Mouse (Mus musculus) adrenal gland, postnatal 36 days (tissue): ENCODE results near the gene Ap3b2. TPM values are rescaled to one million over a fixed set of nuclear protein-coding genes. Genes with fewer than 3 reads are reported as not detected.
A peak's percentile ranks its signal among the peaks of the same experiment; 100 is the strongest.
"Not testable (repeated sequence)": the region's sequence is repeated elsewhere in the genome, so short reads cannot be mapped to it uniquely, and the experiment has no call there.

ENCODE experiments used
- DNase-seq, 2 experiments: peaks; one replicate each; pipeline ENCODE4 v3.0.0; 2021; ENCODE audit warnings: mixed read lengths in 1 of 2
- long read RNA-seq, 2 experiments: library from polyadenylated mRNA; stranded (forward); transcript quantifications; one replicate each; pipeline ENCODE4 v2.0.0; 2021; ENCODE audit warnings: borderline sequencing depth in 2 of 2
- total RNA-seq, 2 experiments: library from RNA; stranded (reverse); gene quantifications; 2 replicates each; pipeline ENCODE4 v1.2.3; 2021

Ap3b2 gene
- 10 to 100 TPM in 1 of 2 experiments, 1 to 10 TPM in 1; 7.2 to 11.0 TPM for total RNA-seq
- long read RNA-seq, experiment 1, transcript Ap3b2-201 (26 exons, 3,804 nt), result major isoform, 5 of 9 reads
- long read RNA-seq, experiment 1, partial matches to known transcripts, result 3 of 9 reads
- long read RNA-seq, experiment 1, other reads (novel, unspliced or antisense), result 1 of 9 reads
- long read RNA-seq, experiment 2, partial matches to known transcripts, result 0 of 3 reads
- long read RNA-seq, experiment 2, other reads (novel, unspliced or antisense), result 0 of 3 reads

DNA sequence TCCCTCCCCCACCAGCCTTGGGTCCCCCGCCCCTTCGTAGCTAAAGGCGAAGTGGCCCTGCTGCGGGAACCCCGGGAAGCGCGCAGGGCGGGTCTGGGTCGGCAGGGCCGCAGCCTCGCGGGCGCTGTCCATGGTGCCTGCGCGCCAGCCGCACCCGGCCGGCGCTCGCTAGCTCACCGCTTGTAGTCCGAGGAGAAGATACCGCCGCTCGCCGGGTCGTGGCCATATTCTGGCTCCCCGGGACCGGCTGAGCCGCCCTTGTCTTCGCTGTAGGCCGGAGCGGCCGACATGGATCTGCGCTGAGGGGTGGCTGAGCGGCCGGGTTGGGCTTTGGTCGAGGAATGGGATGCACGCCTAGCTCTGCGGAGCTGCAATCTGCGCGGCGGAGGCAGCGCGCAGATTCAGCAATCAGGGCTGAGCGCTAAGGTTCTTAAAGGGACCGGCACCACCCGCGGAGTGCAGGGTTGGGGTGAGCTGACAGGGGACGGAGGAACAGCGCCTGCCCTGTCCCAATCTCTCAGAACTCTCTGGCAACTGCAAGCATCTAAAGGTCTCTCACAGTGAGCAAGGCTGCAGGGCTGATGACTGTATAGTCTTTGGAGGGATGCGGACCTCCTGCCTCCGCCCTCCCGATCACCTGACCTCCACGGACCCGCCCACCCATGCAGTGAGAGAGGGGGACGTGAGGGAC, at the start of gene Ap3b2:
Gene Ap3b2 (minus strand): TSS at position 595 of the 691 bp plus-strand sequence.
- DNase-seq, result peak; percentile 80 to 86

DNA sequence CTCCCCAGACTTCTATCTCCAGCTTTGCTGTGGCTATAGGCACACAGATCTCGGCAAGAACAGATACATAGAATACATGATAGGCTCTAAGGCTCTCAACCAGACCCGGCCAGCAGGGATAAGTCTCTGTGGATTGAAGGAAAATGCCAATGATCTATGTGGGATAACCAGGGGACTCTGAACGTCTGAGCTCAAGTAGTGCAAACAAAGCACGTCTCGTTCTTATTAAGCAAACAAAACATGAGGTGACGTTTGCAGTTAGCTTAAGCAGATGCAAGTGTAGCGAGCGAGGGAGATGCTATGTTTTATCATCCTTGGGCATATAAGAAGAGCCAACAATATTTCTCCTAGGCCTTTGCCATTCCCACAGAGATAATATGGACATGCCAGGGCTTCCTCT, 49.2 kb upstream of the Ap3b2 start:
- no peak for DNase-seq

DNA sequence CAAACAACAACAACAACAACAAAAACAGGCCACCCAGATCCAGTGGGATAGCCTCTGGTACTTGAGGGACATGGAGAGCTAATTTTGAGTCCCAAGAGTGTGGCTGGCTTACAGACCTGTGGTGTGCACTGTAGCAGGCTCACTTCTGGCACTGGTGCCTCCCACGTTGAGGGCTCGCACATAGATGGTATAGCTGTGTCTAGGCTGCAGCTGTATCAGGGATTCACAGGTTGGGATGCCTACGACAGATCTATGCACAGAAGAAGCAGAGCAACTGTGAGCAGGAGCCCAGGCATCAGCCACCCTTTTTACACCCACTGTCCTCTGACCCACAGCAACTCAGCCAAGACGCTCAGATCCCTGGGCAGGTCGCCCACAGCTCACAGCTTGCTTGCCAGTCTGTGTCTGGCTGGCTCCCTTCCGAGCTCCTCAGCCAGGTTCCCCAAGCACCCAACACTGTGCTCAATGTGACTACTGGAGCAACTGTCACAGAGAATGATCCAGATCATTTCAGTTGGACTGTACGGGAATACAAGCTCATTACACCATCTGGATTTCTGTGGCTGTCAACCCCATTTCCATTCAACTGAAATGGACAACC, 48.3 kb upstream of the Ap3b2 start:
- DNase-seq, result peak; percentile 9 to 56

DNA sequence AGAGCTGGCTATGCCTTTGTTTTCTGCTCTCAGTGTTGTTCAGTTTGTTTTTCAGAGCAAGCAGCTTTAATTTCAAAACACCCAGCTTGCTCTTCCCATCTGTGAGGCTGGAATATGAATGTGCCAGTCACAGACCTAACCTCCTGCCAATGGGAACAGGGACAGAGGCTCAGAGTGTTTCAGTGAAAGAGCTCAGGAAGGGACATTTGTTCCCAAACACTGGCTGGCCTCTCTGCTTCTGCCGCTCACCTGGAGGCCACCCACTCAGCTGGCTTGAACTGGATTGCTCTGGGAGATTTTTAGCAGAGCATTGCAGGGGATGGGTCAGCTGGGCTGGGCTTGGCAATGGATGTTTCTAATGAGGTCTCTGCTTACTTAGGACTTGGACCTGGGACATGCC, 47.3 kb upstream of the Ap3b2 start:
- no peak for DNase-seq

DNA sequence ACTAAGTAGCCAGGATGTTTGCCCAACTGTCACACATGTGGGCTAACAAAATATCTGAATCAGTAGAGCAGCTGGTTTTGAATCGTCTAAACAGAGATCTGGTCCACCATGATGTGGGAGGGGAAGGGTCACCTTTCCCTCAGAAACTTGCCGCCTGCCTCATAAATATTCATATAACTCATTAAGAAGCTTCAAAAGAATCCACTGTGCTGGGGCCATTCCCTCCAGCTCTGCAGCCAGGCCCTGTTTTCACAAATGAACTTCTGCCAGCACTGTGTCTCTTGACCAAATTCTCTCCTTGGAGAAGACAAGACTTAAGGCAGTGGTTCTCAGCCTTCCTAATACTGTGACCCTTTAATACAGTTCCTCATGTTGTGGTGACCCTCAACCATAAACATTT, 45.8 kb upstream of the Ap3b2 start:
- no peak for DNase-seq

DNA sequence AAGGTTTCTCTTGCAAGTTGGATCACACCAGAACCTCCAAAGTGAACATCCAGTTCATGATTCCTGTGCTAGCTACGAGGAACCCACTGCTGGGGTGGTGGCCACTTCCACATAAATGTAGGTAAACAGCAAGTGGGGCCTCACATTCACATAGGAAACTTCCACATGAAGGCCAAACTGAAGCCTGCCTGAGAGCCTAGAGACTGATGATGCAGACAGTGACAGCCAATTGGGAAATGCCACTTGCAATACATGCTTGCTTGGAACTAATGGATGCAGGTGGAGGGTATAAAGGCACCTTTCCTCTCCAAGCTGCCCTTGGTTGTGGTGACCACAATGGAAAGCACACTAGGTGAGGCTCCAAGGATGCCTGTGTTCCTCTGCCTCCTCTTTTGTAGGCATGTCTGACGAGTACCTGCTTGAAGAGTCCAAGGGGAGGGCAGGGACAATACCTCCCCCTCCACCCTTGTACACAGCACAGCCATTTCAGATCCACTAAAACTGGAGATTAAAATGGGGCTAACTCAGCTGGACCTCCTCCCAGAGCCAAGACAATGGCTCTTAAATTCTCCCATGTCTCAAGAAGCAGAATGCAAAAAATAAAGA, 44.4 kb upstream of the Ap3b2 start:
- DNase-seq, result peak; percentile 17 to 30

DNA sequence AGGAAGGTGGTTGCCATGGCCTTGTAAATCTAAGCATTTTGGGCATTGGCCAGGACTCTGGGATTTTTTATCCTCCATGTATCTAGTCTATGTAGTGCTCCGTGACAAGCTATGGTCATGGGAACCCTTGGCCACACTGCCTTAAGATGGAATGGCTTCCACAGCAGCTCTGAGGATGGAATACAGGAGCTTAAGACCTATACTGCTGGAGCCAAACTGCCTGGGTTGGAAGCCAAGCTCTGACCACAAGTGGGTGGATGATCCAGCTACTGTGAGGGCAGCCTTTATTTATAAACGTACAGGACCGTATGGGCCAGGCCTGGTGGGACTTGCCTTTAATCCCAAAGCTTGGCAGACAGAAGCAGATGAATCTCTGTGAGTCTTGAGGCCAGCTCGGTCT, 42.8 kb upstream of the Ap3b2 start:
- no peak for DNase-seq

DNA sequence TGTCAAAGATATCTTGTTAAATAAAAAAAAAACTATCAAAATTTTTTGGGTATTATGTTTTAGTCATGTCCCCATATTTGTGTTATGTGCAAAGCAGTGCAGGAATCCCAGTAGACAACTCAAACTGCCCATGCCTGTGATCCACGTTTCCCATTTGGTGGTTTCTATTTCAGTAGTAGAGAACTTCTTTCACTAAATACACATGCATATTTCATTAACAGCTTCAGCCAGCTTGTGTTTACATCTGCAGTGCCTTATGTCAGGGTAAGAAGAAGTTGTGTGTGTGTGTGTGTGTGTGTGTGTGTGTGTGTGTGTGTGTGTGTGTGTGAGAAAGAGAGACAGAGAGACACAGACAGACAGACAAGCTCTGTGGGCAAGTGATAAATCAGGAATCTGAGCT, 37.7 kb upstream of the Ap3b2 start:
- no peak for DNase-seq

DNA sequence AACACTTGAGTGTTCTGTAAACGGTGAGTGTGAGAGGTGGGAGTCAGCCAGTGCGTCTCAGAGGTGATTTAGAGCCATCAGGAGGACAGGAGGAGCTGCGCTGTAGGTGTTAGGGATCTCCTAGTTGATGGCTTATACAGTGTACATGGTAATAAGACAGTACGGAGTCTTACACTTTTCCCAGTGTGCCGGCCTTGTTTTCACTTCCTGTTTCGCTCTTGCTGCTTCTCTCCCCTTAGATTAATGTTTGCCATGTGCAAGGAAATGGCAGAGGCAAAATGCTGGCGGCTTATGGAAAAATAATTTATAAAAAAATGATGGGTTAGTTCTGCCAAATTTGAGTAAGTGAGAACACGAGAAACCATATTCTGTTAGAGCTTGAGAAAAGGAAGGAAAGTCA, 35.2 kb upstream of the Ap3b2 start:
- no peak for DNase-seq

DNA sequence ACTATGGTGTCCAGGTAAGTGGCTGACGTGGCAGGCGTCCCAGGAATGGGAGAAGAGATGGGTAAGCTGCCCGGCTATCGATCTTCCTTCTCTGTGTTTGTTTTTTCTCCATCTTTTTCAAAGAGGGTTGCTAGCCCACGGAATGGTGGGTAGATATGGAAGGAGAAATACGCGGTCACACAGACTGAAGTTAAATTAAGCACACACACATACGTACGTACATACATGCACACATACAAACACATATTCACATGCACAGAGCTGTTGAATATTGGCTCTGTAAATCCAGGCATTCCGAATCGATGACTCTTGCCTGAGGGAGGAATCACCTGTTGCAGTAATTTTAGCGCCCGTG, 29.9 kb upstream of the Ap3b2 start:
- DNase-seq, result no peak

DNA sequence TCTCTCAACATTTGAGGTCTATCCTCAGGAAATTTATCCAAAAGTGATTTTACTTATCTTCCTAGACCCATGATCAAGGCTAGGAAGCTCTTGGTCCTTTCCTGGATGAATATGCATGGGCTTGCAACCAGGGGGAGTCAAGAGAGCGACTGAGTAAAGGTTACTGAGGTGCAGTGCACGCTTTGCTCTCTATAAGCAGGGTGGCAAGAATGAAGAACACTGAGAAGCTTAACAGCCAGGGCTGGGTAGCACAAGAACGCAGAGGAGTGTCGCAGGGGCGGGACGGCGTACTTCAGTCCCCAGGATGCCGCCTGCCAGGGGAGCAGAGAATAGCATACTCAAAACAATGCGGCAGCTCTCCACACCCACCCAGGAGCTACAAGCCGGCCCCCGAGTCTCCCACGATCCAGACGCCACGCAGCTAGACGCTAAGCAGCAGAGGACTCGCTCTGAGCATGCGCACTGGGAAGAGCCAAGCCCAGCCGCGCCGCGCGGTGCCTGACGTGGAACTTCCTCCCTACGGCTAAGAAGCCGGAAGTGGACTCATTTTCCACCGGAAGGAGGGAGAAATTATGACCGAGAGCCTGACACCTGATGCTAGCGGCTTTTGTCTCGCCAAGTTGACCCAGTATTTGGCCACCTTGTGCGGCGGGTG, 29.4 kb upstream of the Ap3b2 start:
- peak; percentile 91 to 93 for DNase-seq

DNA sequence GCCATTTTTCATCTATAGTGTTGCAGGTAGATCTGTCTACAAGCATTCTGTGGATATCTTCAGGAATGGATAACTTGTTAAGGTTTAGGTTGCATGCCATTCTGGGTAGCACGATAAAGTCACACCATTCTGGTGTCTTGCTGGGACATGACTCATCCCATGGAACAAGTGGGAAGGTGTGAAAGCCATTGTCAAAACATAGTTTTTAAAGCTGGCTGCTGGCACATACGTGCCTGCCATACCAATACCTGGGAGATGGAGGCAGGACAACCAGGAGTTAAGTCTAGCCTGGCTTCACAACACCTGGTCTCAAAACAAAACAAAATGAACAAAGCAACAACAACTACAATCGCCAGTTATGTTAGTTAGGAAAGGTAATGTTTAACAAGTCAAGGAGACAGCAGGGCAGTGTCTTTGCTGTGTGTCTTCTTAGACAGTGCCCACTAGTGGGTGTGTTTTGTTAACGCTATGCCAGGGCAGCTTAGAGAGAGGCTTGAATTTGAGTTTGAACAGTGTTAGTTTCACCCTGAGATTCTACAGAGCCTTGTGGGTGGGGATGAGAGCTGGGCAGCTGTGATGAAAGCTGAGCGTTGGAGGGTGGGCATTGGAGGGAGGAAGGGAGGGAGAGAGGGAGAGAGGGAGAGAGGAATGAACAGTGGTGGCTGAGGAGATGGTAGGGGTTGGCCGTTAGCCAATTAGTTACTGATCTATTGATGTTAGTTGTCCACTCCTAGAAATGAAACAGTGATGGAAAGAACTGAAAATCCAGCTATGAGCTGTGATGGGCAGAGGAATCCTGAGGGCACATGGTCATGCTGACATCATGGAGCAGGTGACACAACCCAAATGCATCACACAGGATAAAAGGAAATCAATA, 22.7 kb upstream of the Ap3b2 start:
- no peak for DNase-seq

DNA sequence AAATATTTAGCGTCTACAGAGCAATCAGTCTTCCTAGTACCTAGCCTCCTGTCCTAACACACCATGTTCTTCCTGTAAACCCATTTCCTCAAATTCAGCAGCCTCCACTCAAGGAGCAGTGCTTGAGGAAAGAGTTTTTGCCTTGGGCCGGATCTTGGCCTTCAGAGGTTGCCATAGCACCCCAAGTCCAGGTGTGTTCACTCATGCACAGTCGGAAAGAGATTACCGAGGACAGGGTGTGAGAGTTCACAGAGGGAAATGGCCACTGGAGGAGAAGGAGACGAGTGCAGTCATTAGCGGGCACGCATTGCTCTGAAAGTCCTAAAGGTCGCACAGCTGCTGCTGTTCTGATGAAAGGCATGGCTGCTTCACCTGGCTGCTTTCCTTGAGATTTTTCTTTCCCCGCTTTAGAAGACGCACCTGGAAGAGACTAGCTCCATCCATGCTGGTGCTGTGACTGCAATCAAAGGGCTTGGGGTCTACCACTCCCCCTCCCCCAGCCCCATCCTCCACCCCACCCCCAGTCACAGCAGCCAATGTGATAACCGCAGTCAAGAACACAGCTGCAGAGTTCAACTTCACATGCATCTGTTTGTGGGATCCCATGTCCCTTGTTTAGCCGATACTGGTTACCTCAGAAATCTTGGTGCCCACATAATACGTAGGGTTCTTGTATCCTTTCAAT, 21.3 kb upstream of the Ap3b2 start:
- DNase-seq, result no peak

DNA sequence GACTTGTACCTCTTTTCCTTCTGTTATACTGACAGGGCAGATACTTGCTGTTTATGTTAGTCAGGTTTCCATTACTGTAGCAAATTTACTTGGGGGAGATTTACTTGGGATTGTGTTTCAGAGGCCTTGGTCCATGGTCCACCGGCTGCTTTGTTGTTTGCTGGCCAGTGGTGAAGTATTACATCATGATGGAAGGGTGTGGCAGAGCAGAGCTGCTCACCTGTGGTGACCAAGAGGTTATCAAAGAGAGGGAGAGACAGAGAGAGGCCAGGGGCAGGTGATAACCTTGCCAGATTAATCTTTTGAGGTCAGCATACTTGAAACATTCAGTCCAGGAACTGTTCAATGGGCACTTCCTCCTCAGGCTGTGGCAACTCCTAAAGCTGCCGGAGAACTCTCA, 7.3 kb upstream of the Ap3b2 start:
- no peak for DNase-seq

DNA sequence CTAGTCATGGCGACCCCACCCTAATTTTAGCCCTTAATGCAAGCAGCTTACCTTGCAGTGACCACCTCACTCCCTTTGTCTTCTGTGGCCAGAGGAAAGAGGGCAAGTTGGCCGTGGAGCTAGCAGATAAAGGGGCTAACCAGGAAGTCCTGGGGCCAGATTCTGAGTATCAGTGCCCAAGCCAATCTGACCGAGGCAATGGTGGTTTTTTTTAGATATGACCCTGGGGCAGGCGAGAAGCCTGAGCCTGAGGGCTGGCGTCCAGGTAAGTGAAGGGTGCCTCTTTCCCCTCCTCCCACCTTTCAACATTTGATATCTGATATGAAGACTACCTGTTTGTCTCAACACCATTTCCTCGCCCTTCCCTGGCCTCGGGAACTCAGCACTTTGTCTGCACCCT, 4.5 kb upstream of the Ap3b2 start, which contains the start of gene BC048679:
Gene BC048679 (minus strand): TSS at position 101 of the 400 bp plus-strand sequence.
- no peak for DNase-seq

DNA sequence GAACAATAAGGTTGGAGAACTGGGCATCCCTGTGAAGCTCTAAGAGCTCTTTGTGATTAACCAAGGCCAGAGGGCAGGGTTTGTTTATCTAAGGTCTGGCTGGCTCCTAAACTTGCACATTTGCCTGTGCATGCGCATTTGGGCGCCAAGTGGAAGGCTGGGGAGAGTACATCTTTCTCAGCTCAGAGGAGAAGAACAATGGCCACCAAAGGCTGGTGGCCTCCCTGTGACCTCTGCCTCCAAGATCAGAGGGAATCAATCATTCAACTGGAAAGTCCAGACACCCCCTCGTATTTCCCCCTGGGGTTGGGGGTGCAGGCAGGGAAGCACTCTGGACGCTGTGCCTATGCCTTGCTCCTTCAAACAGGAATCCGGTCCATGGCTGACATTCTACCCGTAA, 3.4 kb upstream of the Ap3b2 start:
- DNase-seq, result no peak

DNA sequence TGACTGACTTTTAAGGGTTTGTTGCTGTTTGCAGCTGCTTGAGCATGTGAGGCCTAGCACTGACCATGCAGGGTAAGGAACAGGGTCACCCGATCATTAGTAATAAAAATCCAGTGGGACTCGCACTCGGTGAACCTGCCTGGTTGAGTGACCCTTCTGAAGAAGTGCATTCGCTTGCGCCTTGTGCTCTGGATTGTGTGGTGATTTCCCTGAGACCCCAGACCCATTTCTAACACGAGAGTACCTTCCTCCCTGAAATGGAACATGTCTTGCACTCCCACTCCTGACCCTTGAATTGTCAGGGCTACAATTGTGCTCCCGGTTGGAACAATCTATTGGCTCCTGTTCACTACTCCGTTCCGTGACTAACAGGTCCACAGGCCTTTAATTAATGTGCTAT, 1.1 kb downstream of the Ap3b2 start:
- no peak for DNase-seq

DNA sequence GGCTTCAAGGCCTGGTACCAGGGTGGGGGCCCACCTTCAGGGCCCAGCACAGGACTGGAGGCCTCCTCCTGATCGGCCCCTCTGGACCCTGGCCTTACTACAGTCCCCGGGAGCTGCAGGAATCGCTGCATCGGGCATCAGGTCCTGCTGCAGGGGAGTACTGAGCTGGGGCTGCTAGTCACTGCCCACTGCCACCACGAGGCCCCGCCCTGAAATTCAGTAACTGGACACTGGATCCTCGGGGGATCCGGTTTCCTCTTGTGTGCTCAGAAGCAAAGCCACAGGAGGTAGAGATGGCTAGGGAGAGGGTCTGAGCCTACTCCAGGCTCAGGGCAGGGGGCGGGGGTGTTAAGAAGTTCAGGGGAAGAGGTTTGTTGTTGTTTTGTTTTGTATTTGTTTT, 4.1 kb downstream of the Ap3b2 start:
- DNase-seq, result no peak

DNA sequence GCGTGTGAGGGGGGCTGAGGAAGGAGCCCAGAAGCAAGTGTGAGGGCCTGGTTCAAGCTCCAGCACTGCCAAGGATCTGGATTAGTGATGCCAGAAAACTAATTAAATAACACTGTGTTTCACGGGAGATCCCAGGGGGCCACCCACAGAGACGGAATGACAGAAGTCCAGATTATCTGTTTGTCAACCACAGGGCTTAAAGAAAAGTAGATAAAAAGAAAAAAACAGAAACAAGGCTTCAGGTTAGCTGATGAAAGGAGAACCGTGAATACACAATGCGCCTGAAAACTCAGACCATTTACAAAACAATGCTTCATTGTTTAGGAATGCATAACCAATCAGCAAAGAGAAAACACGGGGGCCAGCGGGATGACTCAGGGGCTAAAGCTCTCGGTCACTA, 12.9 kb downstream of the Ap3b2 start:
- DNase-seq, result no peak

DNA sequence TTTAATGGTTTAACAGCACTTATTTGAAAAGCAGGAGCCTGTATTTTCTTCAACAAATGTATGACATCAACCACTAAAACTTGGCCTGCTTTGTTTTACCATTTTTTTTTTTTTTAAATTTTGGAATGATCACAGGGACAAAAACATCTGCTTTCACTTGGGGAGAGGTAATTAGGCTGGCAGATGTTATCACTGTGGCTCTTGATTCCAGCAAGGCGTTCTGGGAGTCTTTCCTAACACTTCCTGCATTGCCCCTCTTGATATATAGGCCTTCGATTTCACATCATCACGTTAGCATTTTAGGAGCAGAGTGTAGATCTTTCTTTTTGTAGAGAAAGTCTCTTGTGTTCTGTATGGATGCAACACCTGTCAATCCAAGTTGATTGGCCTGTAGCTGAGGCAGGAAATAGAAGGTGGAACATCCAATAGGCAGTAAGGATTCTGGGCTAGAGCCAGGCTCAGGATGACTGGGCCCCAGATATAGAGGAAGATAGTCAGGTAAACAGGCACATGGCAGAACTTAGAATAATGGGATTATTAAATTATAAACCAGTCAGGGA, 14.1 kb downstream of the Ap3b2 start:
- no peak for DNase-seq

DNA sequence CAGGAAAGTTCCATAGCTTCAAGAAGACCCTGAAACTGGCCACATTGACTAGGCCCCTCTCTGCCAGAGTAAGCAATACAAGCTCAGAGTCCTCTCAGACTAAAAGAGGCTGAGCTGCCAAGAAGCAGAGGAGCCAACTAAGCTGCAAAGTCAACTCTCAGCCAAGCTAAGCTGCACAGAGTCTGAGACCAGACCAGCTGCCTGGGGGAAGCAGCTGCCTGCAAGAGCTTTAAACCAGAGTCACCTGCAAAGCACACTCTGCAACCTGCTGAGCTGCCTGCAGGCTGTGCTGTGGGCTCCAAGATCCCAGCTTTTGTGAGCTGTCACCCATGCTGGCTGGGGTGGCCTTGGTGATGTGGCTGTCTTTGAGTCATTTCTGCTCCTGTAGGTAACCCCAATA, 15.5 kb downstream of the Ap3b2 start:
- not testable (repeated sequence) for DNase-seq
